Mouse (Mus musculus): ENCODE data around the gene Unc13c.

DNA sequence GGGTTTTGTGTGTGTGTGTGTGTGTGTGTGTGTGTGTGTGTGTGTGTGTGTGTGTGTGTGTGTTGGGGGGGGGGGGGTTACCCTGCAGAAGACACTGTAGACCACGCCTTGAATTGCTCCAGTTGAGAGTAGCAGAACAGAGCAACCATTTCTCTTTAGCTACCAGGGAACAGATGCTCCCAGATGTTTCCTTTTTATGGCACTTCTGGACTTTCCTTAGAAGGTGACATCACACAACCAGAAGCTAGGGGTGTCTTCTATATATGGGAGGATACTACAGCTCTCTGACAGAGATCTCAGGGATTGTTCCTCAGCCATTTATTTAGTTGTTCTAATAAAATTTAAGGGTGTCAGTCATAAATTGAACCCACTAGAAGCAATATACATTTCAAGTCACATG, 85.2 kb downstream of the Unc13c start:
- TF ChIP-seq POLR2A (IDR thresholded peaks at IDR 0.05; ENCODE audit: insufficient read depth, low read length): no peak
- no peak for TF ChIP-seq CTCF (IDR thresholded peaks at IDR 0.05; ENCODE audit: low read depth, low read length)

Measured in ES-Bruce4 (cell line).